Comparison of ENCODE assay signal across 8 mouse cellular contexts in the genomic region with DNA sequence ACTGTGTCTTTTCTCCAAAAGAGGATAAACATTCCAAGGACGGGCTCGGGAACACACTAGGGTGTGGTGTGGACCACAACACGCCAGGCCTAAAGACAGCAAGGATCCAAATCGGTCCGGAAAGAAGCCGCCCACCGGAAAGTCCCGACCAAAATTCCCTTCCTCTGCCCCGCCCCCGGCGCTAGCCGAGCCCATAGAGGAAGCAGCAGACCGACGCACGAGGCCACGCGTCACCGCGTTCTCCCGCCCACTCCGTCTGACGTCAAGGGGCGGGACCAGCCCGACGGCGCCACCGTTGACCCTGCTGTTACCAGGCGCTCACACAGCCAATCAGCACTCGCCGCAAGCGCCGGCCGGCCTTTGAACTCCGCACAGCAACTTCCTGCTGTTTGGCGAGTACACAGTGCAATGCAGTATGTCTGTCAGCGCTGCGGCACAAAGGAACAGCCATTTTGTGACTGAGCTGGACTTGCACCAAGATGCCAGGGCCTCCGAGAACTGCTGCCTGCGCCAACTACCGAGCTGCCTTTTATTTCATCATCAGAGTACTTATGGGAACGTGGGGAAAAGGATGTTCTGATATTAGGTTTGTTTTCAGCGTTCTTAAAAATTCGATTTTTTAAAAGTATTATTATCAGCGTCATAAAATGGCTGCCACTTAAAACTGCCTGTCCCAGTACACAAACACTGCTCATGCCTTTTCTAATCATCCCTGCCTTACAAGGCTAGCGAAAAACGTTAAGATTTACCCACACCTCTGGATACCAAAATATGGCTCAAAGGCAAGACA. TPM values are rescaled to one million over a fixed set of nuclear protein-coding genes. Genes with fewer than 3 reads are reported as not detected.
DNase-seq lines count a peak whose midpoint lies in the region; ATAC-seq lines count a peak whose summit lies in the region.

No protein-coding gene starts in this region.

- no peaks in the 10 kb centered on the region for H3K9me3 ChIP-seq in forebrain, embryonic 10.5 days
- H3K9me3 ChIP-seq in heart, embryonic 15.5 days (replicated peaks) = no peaks in the 10 kb centered on the region
- 0 out of 2 replicates have a peak, but pooled peaks cover 3% of the 10 kb centered on the region for H3K9me3 ChIP-seq in liver, embryonic 15.5 days (replicated peaks)
- no peaks in the 10 kb centered on the region for H3K9me3 ChIP-seq in neural tube, embryonic 12.5 days

- peak; percentile 100 for DNase-seq in CD8-positive naive resting alpha-beta T cell, adult 2 months (ENCODE audit: low read depth in 2 of 2, low spot score in 2 of 2)
- DNase-seq in c-Kit-positive CD71-negative TER-119-negative erythroid progenitor cells, embryonic 14.5 days (ENCODE audit: low read depth) = peak; percentile 98
- DNase-seq in forebrain, embryonic 10.5 days (ENCODE audit: extremely low spot score, low spot score) = peak; percentile 100
- peak; percentile 100 for DNase-seq in kidney, postnatal 36 days
- peak; percentile 99 for DNase-seq in telencephalon, adult 2 months (ENCODE audit: low read depth, low spot score)

- peak overlapping the region; percentile 73 for H3K4me2 ChIP-seq in heart, embryonic 15.5 days
- H3K4me2 ChIP-seq in liver, embryonic 15.5 days = peak overlapping the region; percentile 73
- peak overlapping the region; percentile 67 for H3K4me2 ChIP-seq in neural tube, embryonic 12.5 days (replicated peaks)

- peaks cover 47% of the 10 kb centered on the region for H3K4me1 ChIP-seq in forebrain, embryonic 10.5 days
- peaks cover 42% of the 10 kb centered on the region for H3K4me1 ChIP-seq in heart, embryonic 15.5 days (replicated peaks)
- H3K4me1 ChIP-seq in liver, embryonic 15.5 days (replicated peaks) = peaks cover 50% of the 10 kb centered on the region
- peaks cover 10% of the 10 kb centered on the region for H3K4me1 ChIP-seq in neural tube, embryonic 12.5 days

- under 1% methylated on average over 46 of the region's 46 CpGs for WGBS in forebrain, embryonic 10.5 days
- 0% methylated on average over 46 of the region's 46 CpGs for WGBS in heart, embryonic 15.5 days
- WGBS in liver, embryonic 15.5 days (ENCODE audit: insufficient replicate concordance) = under 1% methylated on average over 46 of the region's 46 CpGs
- under 1% methylated on average over 46 of the region's 46 CpGs for WGBS in neural tube, embryonic 12.5 days

- peak overlapping the region; percentile 60 for H3K4me3 ChIP-seq in forebrain, embryonic 10.5 days
- peak overlapping the region; percentile 51 for H3K4me3 ChIP-seq in heart, embryonic 15.5 days
- H3K4me3 ChIP-seq in liver, embryonic 15.5 days (replicated peaks) = peak overlapping the region; percentile 67
- H3K4me3 ChIP-seq in neural tube, embryonic 12.5 days = peak overlapping the region; percentile 36

- no peaks in the 10 kb centered on the region for H3K27me3 ChIP-seq in forebrain, embryonic 10.5 days (ENCODE audit: poor library complexity, severe bottlenecking)
- H3K27me3 ChIP-seq in heart, embryonic 15.5 days = no peaks in the 10 kb centered on the region
- no peaks in the 10 kb centered on the region for H3K27me3 ChIP-seq in liver, embryonic 15.5 days
- H3K27me3 ChIP-seq in neural tube, embryonic 12.5 days (replicated peaks) = no peaks in the 10 kb centered on the region

- ATAC-seq in heart, embryonic 15.5 days (replicated peaks; ENCODE audit: insufficient number of reproducible peaks, insufficient read depth, low FRiP score, low read depth) = peak; percentile 97
- peak; percentile 99 for ATAC-seq in liver, embryonic 15.5 days (ENCODE audit: insufficient read depth)
- ATAC-seq in neural tube, embryonic 12.5 days (ENCODE audit: low FRiP score, low read depth) = peak; percentile 99

- H3K36me3 ChIP-seq in forebrain, embryonic 10.5 days (replicated peaks) = peaks cover 32% of the 10 kb centered on the region
- peaks cover 3% of the 10 kb centered on the region; the same call in 1 of the 2 replicates for H3K36me3 ChIP-seq in heart, embryonic 15.5 days
- H3K36me3 ChIP-seq in liver, embryonic 15.5 days (replicated peaks) = peaks cover 35% of the 10 kb centered on the region
- no peaks in the 10 kb centered on the region for H3K36me3 ChIP-seq in neural tube, embryonic 12.5 days

- H3K27ac ChIP-seq in forebrain, embryonic 10.5 days = peak overlapping the region; percentile 96
- H3K27ac ChIP-seq in heart, embryonic 15.5 days = peak overlapping the region; percentile 94
- H3K27ac ChIP-seq in liver, embryonic 15.5 days (replicated peaks) = peak overlapping the region; percentile 93
- H3K27ac ChIP-seq in neural tube, embryonic 12.5 days = peak overlapping the region; percentile 86

- H3K9ac ChIP-seq in heart, embryonic 15.5 days = peak overlapping the region; percentile 46
- H3K9ac ChIP-seq in liver, embryonic 15.5 days = peak overlapping the region; percentile 57
- H3K9ac ChIP-seq in neural tube, embryonic 12.5 days = peak overlapping the region; percentile 65

RNA-seq across cellular contexts. Expression of a gene that starts 3.8 kb away (rescaled TPM):
- polyA plus RNA-seq in forebrain, embryonic 10.5 days (2016; fragmentation: Nextera tagmentation; extraction: Ambion mirVana) = 45.1 and 45.7 TPM in 2 replicates
- polyA plus RNA-seq in heart, embryonic 15.5 days (2015; fragmentation: Nextera tagmentation; extraction: Ambion mirVana) = 41.2 and 42.9 TPM in 2 replicates
- polyA plus RNA-seq in liver, embryonic 15.5 days (2015; fragmentation: Nextera tagmentation; extraction: Ambion mirVana) = 20.1 and 22.1 TPM in 2 replicates
- polyA plus RNA-seq in neural tube, embryonic 12.5 days (2016; fragmentation: Nextera tagmentation; extraction: Ambion mirVana) = 41.5 and 59.7 TPM in 2 replicates

Comparison
In these comparisons a context has a peak if more than half of its experiments do, and no peak if none do; other contexts are left out.
1. Peak in every context shown above with its lines: DNase-seq, ATAC-seq, H3K4me3 ChIP-seq and H3K27ac ChIP-seq.